18 mouse cellular contexts compared by ENCODE assay signal in the genomic region with DNA sequence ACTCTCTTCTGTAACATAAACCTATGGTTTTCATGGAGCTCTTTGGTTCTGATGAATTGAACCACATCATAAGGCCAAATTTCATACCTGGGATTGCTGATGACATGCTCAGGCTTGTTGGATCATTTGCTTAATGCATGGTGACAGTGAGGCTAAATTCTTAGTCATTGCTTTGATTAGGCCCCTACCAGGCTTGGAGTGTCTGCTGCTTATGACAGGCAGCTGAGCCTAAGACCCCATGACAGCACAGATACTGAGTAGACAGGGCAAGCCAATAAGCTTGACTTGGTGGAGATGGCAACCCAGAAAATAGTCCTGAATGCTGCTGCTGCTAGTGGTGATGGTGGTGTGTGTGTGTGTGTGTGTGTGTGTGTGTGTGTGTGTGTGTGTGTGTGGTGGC. TPM values are rescaled to one million over a fixed set of nuclear protein-coding genes. Genes with fewer than 3 reads are reported as not detected.
A peak's percentile ranks its signal among the peaks of the same experiment; 100 is the strongest.
DNase-seq lines count a peak whose midpoint lies in the region; TF ChIP-seq lines count a peak whose summit lies in the region.
"Had no signal": no experiment of that assay in that cellular context is flagged by ENCODE, and none has a peak within 500 bp of the region (broad histone marks: within the 10 kb centered on the region; RNA-seq: fewer than 3 reads in every experiment).

No protein-coding gene starts in this region.

- peak; percentile 54 for DNase-seq in Muller cell, postnatal 12 days (ENCODE audit: inconsistent ontology term)
- peak; percentile 44 for DNase-seq in retina, postnatal 1 day
- DNase-seq in left cerebral cortex, adult 18-20 months (ENCODE audit: low spot score in 2 of 2): no peak
- no peak for DNase-seq in gastrocnemius, adult 8-10 months (ENCODE audit: low spot score in 2 of 2)
- DNase-seq: adrenal gland, adult 8-10 months; adrenal gland, postnatal 14 days; adrenal gland, postnatal 36 days; cerebellum, adult 11-12 months; cerebellum, adult 2 months; cerebellum, adult 9-10 months; cerebellum, postnatal 10 days; cerebellum, postnatal 25 days had no signal

- TF ChIP-seq POLR2A in embryonic fibroblast, embryonic 13.5 days (IDR thresholded peaks at IDR 0.05; ENCODE audit: low read depth, low read length): no peak

- H3K4me3 ChIP-seq in embryonic fibroblast, embryonic 13.5 days (ENCODE audit: insufficient read depth, low read length): no peak overlapping the region
- H3K4me3 ChIP-seq: erythroblast, embryonic 14.5 days; forebrain, embryonic 10.5 days; forebrain, embryonic 12.5 days had no signal

- peak overlapping the region; percentile 54; the same call in 1 of the 2 replicates for H3K27ac ChIP-seq in embryonic fibroblast, embryonic 13.5 days (ENCODE audit: insufficient read depth, low read length)
- H3K27ac ChIP-seq: forebrain, embryonic 10.5 days; forebrain, embryonic 12.5 days had no signal

- TF ChIP-seq CTCF in embryonic fibroblast, embryonic 13.5 days (IDR thresholded peaks at IDR 0.05; ENCODE audit: borderline replicate concordance, insufficient read depth, low read length): no peak

- H3K4me1 ChIP-seq in embryonic fibroblast, embryonic 13.5 days (ENCODE audit: control insufficient read depth, insufficient read depth, low read length): peaks cover 26% of the 10 kb centered on the region

RNA-seq across cellular contexts. Expression of gene Gli3, which starts 47.9 kb away (rescaled TPM):
- 41.8 and 64.3 TPM in 2 replicates for polyA plus RNA-seq in embryonic fibroblast, embryonic 13.5 days (2011; ENCODE audit: insufficient read length, low read depth, missing spikeins)
- 1 to 10 TPM; 8.6 to 8.8 TPM for total RNA-seq in left cerebral cortex, adult 18-20 months (2021)
- total RNA-seq in gastrocnemius, adult 8-10 months (2022): under 1 TPM; 0.70 to 0.99 (median 0.82) TPM
- total RNA-seq: MEL had no signal
- polyA plus RNA-seq: activated CD4-positive, CD25-positive, alpha-beta regulatory T cell, adult 4 months; erythroblast, embryonic 14.5 days had no signal

Comparison
In these comparisons a context has a peak if more than half of its experiments do, and no peak if none do; other contexts are left out.
1. DNase-seq: peak in Muller cell, postnatal 12 days (single experiment) and retina, postnatal 1 day (single experiment); none in left cerebral cortex, adult 18-20 months (0 of 2) and gastrocnemius, adult 8-10 months (0 of 2).
2. RNA of gene Gli3, which starts 47.9 kb away (total RNA-seq): 8.6 to 8.8 TPM in left cerebral cortex, adult 18-20 months; 0.70 to 0.99 TPM in gastrocnemius, adult 8-10 months; every median in the first group is over 4 times any median in the second.